Mouse (Mus musculus): ENCODE results near the gene Filip1l. TPM values are rescaled to one million over a fixed set of nuclear protein-coding genes. Genes with fewer than 3 reads are reported as not detected.

The Filip1l gene
- polyA plus RNA-seq, 1 experiment from 2014 or later: 32.1 TPM

GRCm38 (mm10) chr16:57427516-57428285, 74.8 kb downstream of the Filip1l start:
- Histone ChIP-seq H3K9me3 (ENCODE audit: control insufficient read depth) (no peaks in the 10 kb centered on the region), H3K27me3 (replicated peaks; ENCODE audit: control insufficient read depth, insufficient read depth, low read length) (no peaks in the 10 kb centered on the region), H3K9ac (ENCODE audit: low read depth, low read length) (no peak overlapping the region), H3K4me2 (replicated peaks; ENCODE audit: low read depth) (no peak overlapping the region), H3K36me3 (ENCODE audit: control insufficient read depth, insufficient read depth) (no peaks in the 10 kb centered on the region), H3K4me3 (ENCODE audit: low read depth, low read length) (no peak overlapping the region), H3K27ac (ENCODE audit: low read depth, low read length) (no peak overlapping the region), H3K4me1 (replicated peaks; ENCODE audit: control insufficient read depth, insufficient read depth, low read length) (no peaks in the 10 kb centered on the region)
- no peak for TF ChIP-seq CTCF (IDR thresholded peaks at IDR 0.05; ENCODE audit: low read depth)
- WGBS: 60% methylated on average over 7 of the region's 7 CpGs
- 0 out of 2 replicates have a peak, but pooled peaks have one; percentile 28 for ATAC-seq

- no peak for TF ChIP-seq CTCF (IDR thresholded peaks at IDR 0.05; ENCODE audit: low read depth)
- no peak for ATAC-seq
- Histone ChIP-seq H3K4me1 (replicated peaks; ENCODE audit: control insufficient read depth, insufficient read depth, low read length) (no peaks in the 10 kb centered on the region), H3K27me3 (replicated peaks; ENCODE audit: control insufficient read depth, insufficient read depth, low read length) (no peaks in the 10 kb centered on the region), H3K4me2 (replicated peaks; ENCODE audit: low read depth) (no peak overlapping the region), H3K9me3 (ENCODE audit: control insufficient read depth) (no peaks in the 10 kb centered on the region), H3K27ac (ENCODE audit: low read depth, low read length) (no peak overlapping the region), H3K4me3 (ENCODE audit: low read depth, low read length) (no peak overlapping the region), H3K36me3 (ENCODE audit: control insufficient read depth, insufficient read depth) (no peaks in the 10 kb centered on the region), H3K9ac (ENCODE audit: low read depth, low read length) (no peak overlapping the region)
- WGBS: 76% methylated on average over 5 of the region's 5 CpGs
Observed at GRCm38 (mm10) chr16:57428977-57429376, 76.1 kb downstream of the Filip1l start.

- H3K4me1 ChIP-seq (replicated peaks; ENCODE audit: control insufficient read depth, insufficient read depth, low read length): no peaks in the 10 kb centered on the region
- H3K27ac ChIP-seq (ENCODE audit: low read depth, low read length): no peak overlapping the region
- H3K9ac ChIP-seq (ENCODE audit: low read depth, low read length): no peak overlapping the region
- no peaks in the 10 kb centered on the region for H3K36me3 ChIP-seq (ENCODE audit: control insufficient read depth, insufficient read depth)
- H3K9me3 ChIP-seq (ENCODE audit: control insufficient read depth): no peaks in the 10 kb centered on the region
- ATAC-seq: no peak
- H3K4me3 ChIP-seq (ENCODE audit: low read depth, low read length): no peak overlapping the region
- H3K4me2 ChIP-seq (replicated peaks; ENCODE audit: low read depth): no peak overlapping the region
- 90% methylated on average over 3 of the region's 3 CpGs for WGBS
- TF ChIP-seq CTCF (IDR thresholded peaks at IDR 0.05; ENCODE audit: low read depth): no peak
- H3K27me3 ChIP-seq (replicated peaks; ENCODE audit: control insufficient read depth, insufficient read depth, low read length): no peaks in the 10 kb centered on the region
Observed at GRCm38 (mm10) chr16:57431294-57431693, 78.4 kb downstream of the Filip1l start.

GRCm38 (mm10) chr16:57433173-57433572, 80.3 kb downstream of the Filip1l start:
- Histone ChIP-seq H3K4me3 (ENCODE audit: low read depth, low read length) (no peak overlapping the region), H3K36me3 (ENCODE audit: control insufficient read depth, insufficient read depth) (no peaks in the 10 kb centered on the region), H3K27me3 (replicated peaks; ENCODE audit: control insufficient read depth, insufficient read depth, low read length) (no peaks in the 10 kb centered on the region), H3K9me3 (ENCODE audit: control insufficient read depth) (no peaks in the 10 kb centered on the region), H3K4me1 (replicated peaks; ENCODE audit: control insufficient read depth, insufficient read depth, low read length) (no peaks in the 10 kb centered on the region), H3K9ac (ENCODE audit: low read depth, low read length) (no peak overlapping the region), H3K4me2 (replicated peaks; ENCODE audit: low read depth) (no peak overlapping the region), H3K27ac (ENCODE audit: low read depth, low read length) (no peak overlapping the region)
- 41% methylated on average over 4 of the region's 4 CpGs for WGBS
- peak; percentile 83 for ATAC-seq
- no peak for TF ChIP-seq CTCF (IDR thresholded peaks at IDR 0.05; ENCODE audit: low read depth)

- Histone ChIP-seq H3K4me3 (ENCODE audit: low read depth, low read length) (no peak overlapping the region), H3K4me2 (replicated peaks; ENCODE audit: low read depth) (no peak overlapping the region), H3K9me3 (ENCODE audit: control insufficient read depth) (no peaks in the 10 kb centered on the region), H3K4me1 (replicated peaks; ENCODE audit: control insufficient read depth, insufficient read depth, low read length) (no peaks in the 10 kb centered on the region), H3K27me3 (replicated peaks; ENCODE audit: control insufficient read depth, insufficient read depth, low read length) (no peaks in the 10 kb centered on the region), H3K36me3 (ENCODE audit: control insufficient read depth, insufficient read depth) (no peaks in the 10 kb centered on the region), H3K9ac (ENCODE audit: low read depth, low read length) (no peak overlapping the region), H3K27ac (ENCODE audit: low read depth, low read length) (no peak overlapping the region)
- WGBS: 82% methylated on average over 6 of the region's 6 CpGs
- TF ChIP-seq CTCF (IDR thresholded peaks at IDR 0.05; ENCODE audit: low read depth): no peak
- no peak for ATAC-seq
Observed at GRCm38 (mm10) chr16:57433671-57434070, 80.8 kb downstream of the Filip1l start.

GRCm38 (mm10) chr16:57434640-57435039, 81.7 kb downstream of the Filip1l start:
- TF ChIP-seq CTCF (IDR thresholded peaks at IDR 0.05; ENCODE audit: low read depth): no peak
- no peak overlapping the region for H3K27ac ChIP-seq (ENCODE audit: low read depth, low read length)
- no peak for ATAC-seq
- no peak overlapping the region for H3K4me2 ChIP-seq (replicated peaks; ENCODE audit: low read depth)
- H3K9me3 ChIP-seq (ENCODE audit: control insufficient read depth): no peaks in the 10 kb centered on the region
- no peak overlapping the region for H3K9ac ChIP-seq (ENCODE audit: low read depth, low read length)
- no peaks in the 10 kb centered on the region for H3K27me3 ChIP-seq (replicated peaks; ENCODE audit: control insufficient read depth, insufficient read depth, low read length)
- whole genome bisulfite sequencing: 73% methylated on average over 3 of the region's 3 CpGs
- no peaks in the 10 kb centered on the region for H3K36me3 ChIP-seq (ENCODE audit: control insufficient read depth, insufficient read depth)
- H3K4me1 ChIP-seq (replicated peaks; ENCODE audit: control insufficient read depth, insufficient read depth, low read length): no peaks in the 10 kb centered on the region
- H3K4me3 ChIP-seq (ENCODE audit: low read depth, low read length): no peak overlapping the region

All from intestine, postnatal 0 days (tissue).